Mouse (Mus musculus) olfactory bulb, adult 2 months (tissue): Measurements from ENCODE around the gene Maged1.

Experiments used
- CTCF ChIP-seq: fragments of 200-500 bp; IDR thresholded peaks from 2 replicates; pipeline ENCODE4 v1.5.1; 2012; ENCODE audit warnings: low read depth, mild to moderate bottlenecking, low read length, moderate library complexity; ENCODE audit not compliant: insufficient read depth
- POLR2A ChIP-seq: fragments of 200-500 bp; IDR thresholded peaks from 2 replicates; pipeline ENCODE4 v1.6.1; 2012; ENCODE audit warnings: mild to moderate bottlenecking, low read depth, low read length, moderate library complexity; ENCODE audit not compliant: insufficient read depth

DNA sequence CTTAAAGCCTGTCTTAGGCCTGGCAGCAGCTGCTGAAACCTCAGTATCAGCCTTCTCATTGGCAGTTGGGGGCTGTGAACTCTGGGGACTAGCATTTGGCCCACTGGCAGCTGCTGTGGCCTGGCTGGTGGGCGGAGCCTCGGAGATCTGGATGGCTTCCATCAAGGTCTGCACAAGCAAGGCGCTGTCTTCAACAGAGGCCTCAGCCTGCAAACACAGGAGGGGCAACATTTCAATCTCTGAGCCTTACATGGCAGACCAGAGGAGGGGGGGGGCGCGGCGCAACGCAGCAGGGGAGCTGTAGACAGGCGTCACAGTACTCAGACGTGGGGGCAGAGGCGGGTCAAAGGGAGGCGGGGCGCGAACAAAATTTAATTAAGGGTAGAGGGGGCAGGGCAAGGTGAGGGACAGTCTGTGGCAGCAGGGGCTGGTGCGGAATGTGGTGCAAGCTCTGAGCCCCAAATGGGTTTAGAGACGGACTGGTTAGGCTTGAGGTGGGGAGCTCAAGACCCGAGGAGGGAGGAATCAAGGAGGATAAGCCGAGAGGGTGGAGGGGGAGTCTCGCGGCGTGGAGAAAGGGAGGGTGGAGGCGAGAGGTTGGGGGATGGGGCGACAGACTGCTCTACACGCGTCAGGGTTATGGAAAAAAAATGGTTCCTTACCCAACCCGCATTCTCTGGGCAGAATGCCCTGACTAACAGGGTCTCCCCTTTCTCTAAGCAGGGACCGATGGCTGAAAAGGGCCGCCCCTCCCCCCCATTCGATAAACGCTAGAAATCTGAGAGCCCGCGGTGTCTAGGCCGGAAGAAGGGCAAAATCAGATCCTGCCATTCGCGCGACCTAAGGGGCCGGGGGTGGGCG lies 1.4 kb downstream of the Maged1 start:
- TF ChIP-seq POLR2A, result no peak
- no peak for TF ChIP-seq CTCF
